ENCODE assay signal across 9 mouse cellular contexts in genomic region chr1:193090211-193090871, GRCm38 (mm10). TPM values are rescaled to one million over a fixed set of nuclear protein-coding genes. Genes with fewer than 3 reads are reported as not detected.
DNase-seq lines count a peak whose midpoint lies in the region; ATAC-seq lines count a peak whose summit lies in the region.
"Had no signal": no experiment of that assay in that cellular context is flagged by ENCODE, and none has a peak within 500 bp of the region (broad histone marks: within the 10 kb centered on the region; RNA-seq: fewer than 3 reads in every experiment).

No protein-coding gene starts in this region.

- WGBS in neural tube, embryonic 14.5 days = 58% methylated on average over 18 of the region's 18 CpGs
- 83% methylated on average over 18 of the region's 18 CpGs for WGBS in kidney, embryonic 15.5 days

- peak overlapping the region; percentile 18; the same call in 1 of the 2 replicates for H3K27ac ChIP-seq in neural tube, embryonic 14.5 days (ENCODE audit: low read depth, low read length)
- no peak overlapping the region for H3K27ac ChIP-seq in kidney, embryonic 15.5 days
- H3K27ac ChIP-seq: liver, embryonic 15.5 days had no signal

- no peak overlapping the region for H3K4me3 ChIP-seq in neural tube, embryonic 14.5 days (ENCODE audit: low read depth, low read length)
- H3K4me3 ChIP-seq in kidney, embryonic 15.5 days (replicated peaks) = no peak overlapping the region
- H3K4me3 ChIP-seq: liver, embryonic 15.5 days had no signal

- DNase-seq in cerebellum, adult 11-12 months = peak; percentile 33
- DNase-seq in cerebellum, adult 11 months = no peak
- DNase-seq in MN1 (ENCODE audit: low spot score) = peak; percentile 62
- DNase-seq in fat pad, adult 2 months (ENCODE audit: extremely low read depth, low read depth, low spot score) = peak; percentile 74
- peak; percentile 80 to 81 for DNase-seq in heart, postnatal 36 days
- no peak for DNase-seq in kidney, postnatal 25 days

- no peak overlapping the region for H3K4me2 ChIP-seq in neural tube, embryonic 14.5 days (ENCODE audit: low read depth, low read length)
- no peak overlapping the region for H3K4me2 ChIP-seq in kidney, embryonic 15.5 days
- H3K4me2 ChIP-seq: liver, embryonic 15.5 days had no signal

- no peaks in the 10 kb centered on the region for H3K36me3 ChIP-seq in neural tube, embryonic 14.5 days (ENCODE audit: control insufficient read depth, insufficient read depth, low read length)
- H3K36me3 ChIP-seq in kidney, embryonic 15.5 days = no peaks in the 10 kb centered on the region
- H3K36me3 ChIP-seq: liver, embryonic 15.5 days had no signal

- H3K9me3 ChIP-seq in neural tube, embryonic 14.5 days (ENCODE audit: control insufficient read depth, low read length) = no peaks in the 10 kb centered on the region
- H3K9me3 ChIP-seq in kidney, embryonic 15.5 days (replicated peaks) = no peaks in the 10 kb centered on the region
- H3K9me3 ChIP-seq: liver, embryonic 15.5 days had no signal

- intact Hi-C loops in heart, postnatal 36 days (cut with DNase I) = loop anchor here (10.0 kb wide), 1 partner anchor 306 kb away; no protein-coding TSS in a partner anchor

- no peak overlapping the region for H3K9ac ChIP-seq in neural tube, embryonic 14.5 days (replicated peaks; ENCODE audit: low read depth, low read length)
- no peak overlapping the region for H3K9ac ChIP-seq in kidney, embryonic 15.5 days
- H3K9ac ChIP-seq: liver, embryonic 15.5 days had no signal

- ATAC-seq in neural tube, embryonic 14.5 days (ENCODE audit: low read depth) = peak; percentile 59; the same call in 1 of the 2 replicates
- ATAC-seq in kidney, embryonic 15.5 days (replicated peaks; ENCODE audit: low FRiP score) = no peak

- no peaks in the 10 kb centered on the region for H3K27me3 ChIP-seq in neural tube, embryonic 14.5 days (ENCODE audit: control insufficient read depth, insufficient read depth, low read length)
- no peaks in the 10 kb centered on the region for H3K27me3 ChIP-seq in kidney, embryonic 15.5 days
- H3K27me3 ChIP-seq: liver, embryonic 15.5 days had no signal

- no peaks in the 10 kb centered on the region for H3K4me1 ChIP-seq in neural tube, embryonic 14.5 days (ENCODE audit: control insufficient read depth, insufficient read depth, low read length)
- no peaks in the 10 kb centered on the region for H3K4me1 ChIP-seq in kidney, embryonic 15.5 days
- H3K4me1 ChIP-seq: liver, embryonic 15.5 days had no signal

RNA-seq across cellular contexts. Expression of gene Diexf, which starts 39.7 kb away (rescaled TPM):
- 10 to 100 TPM in 1 of 2 experiments, 1 to 10 TPM in 1; 9.6 to 10.9 TPM for total RNA-seq in heart, postnatal 36 days (2021)
- 9.1 and 12.6 TPM in 2 replicates for polyA plus RNA-seq in neural tube, embryonic 14.5 days (2014; fragmentation: Nextera tagmentation; extraction: Ambion mirVana)
- 9.2 and 9.9 TPM in 2 replicates for polyA plus RNA-seq in kidney, embryonic 15.5 days (2015; fragmentation: Nextera tagmentation; extraction: Ambion mirVana)

RNA-seq across cellular contexts. Expression of gene Syt14, which starts 54.8 kb away (rescaled TPM):
- under 1 TPM; 0.14 to 0.19 TPM for total RNA-seq in heart, postnatal 36 days (2021)
- 10.6 and 13.0 TPM in 2 replicates for polyA plus RNA-seq in neural tube, embryonic 14.5 days (2014; fragmentation: Nextera tagmentation; extraction: Ambion mirVana)
- polyA plus RNA-seq in kidney, embryonic 15.5 days (2015; fragmentation: Nextera tagmentation; extraction: Ambion mirVana) = 1.5 and 1.6 TPM in 2 replicates

Comparison
In these comparisons a context has a peak if more than half of its experiments do, and no peak if none do; other contexts are left out.
1. DNase-seq: peak in cerebellum, adult 11-12 months (single experiment), MN1 (single experiment), fat pad, adult 2 months (single experiment) and heart, postnatal 36 days (2 of 2); none in cerebellum, adult 11 months (single experiment) and kidney, postnatal 25 days (0 of 2).